Mouse (Mus musculus) fat pad, adult 2 months (tissue): Measurements from ENCODE around the gene Sec23a.
"Not testable (repeated sequence)": the region's sequence is repeated elsewhere in the genome, so short reads cannot be mapped to it uniquely, and the experiment has no call there.

ENCODE experiments used
- DNase-seq: peaks from one replicate; pipeline ENCODE4 v3.0.0-alpha.2; 2011; ENCODE audit warnings: low read depth, low spot score; ENCODE audit errors: extremely low read depth

Gene Sec23a

GRCm38 (mm10) chr12:58985766-58986165, 26.1 kb downstream of the Sec23a start:
- DNase-seq = no peak

GRCm38 (mm10) chr12:58981178-58981661, 30.6 kb downstream of the Sec23a start:
- DNase-seq = not testable (repeated sequence)

- no peak for DNase-seq
Measured at GRCm38 (mm10) chr12:58976966-58977365, 34.9 kb downstream of the Sec23a start.

GRCm38 (mm10) chr12:58964583-58964982, 47.2 kb downstream of the Sec23a start:
- no peak for DNase-seq

DNA sequence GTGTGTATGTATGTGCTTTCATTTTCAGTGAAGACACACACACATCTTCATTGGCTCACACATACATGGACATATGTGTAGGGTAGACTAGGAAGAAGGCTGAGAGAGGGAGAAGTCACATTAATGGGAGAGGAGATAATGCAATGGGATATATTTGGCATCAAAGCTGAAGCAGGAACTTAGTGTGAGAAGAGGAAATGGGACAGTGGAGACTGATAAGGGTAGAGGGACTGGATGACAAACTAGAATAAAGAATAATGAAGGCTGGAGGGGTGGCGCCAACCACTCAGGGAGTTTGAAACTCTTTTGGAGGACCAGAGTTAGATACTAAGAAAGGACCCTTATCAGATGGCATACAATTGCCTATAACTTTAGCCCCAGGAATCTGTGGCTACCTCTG, 51.0 kb downstream of the Sec23a start:
- DNase-seq = no peak

DNA sequence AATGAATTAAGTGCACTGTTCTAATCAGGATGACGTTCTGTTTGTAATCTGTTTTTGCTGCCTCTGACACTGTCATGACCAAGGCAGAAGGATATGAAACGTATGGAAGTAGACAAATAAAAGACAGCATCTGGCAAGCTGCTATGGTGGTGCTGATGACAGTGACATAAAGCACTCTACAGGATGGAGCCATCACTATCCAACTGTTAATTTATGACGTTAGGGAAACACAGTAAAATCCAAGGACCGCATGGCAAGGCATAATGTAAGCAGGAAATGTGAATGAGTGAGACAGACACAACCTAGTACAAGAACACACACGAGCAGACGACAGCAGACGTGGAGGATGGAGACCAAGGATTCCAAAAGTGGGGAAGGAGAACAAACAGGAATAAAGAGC, 55.2 kb downstream of the Sec23a start:
- DNase-seq = no peak

DNA sequence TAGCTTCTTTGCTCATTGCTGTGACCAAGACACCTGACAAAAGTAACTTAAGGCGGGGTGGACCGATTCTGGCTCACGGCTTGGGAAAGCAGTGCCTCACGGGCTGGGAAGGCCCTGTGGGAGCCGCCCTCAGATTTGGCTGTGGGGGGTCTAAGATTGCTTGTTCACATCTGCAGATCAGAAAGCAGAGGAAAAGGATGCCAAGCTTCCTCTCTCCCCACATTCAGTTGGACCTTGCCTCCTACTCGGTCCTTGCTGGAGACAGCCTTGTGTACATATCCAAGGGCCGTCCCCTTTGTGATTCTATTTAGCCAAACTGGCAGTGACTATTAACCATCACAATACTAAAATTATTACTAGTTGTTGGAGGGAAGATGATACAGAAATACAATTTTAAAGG, 55.7 kb downstream of the Sec23a start:
- no peak for DNase-seq

DNA sequence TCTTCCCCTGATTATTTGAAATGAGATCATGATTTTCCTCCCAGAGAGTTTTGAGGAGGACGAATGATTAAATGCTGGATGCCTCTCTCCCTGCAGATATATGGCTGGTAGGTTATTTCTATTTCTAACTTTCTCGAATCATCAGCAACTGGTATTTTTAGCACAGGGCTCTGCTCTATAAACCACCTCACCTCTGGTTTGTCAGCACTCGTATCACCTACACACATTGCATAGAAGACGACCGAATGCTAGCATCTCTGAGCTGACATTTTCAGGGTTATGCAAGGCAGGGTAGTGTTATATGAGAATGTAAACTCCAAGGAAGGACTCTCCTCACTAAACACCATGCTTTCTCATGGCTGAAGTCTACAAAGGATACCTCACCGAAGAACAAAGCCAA, 63.9 kb downstream of the Sec23a start:
- DNase-seq = no peak

DNA sequence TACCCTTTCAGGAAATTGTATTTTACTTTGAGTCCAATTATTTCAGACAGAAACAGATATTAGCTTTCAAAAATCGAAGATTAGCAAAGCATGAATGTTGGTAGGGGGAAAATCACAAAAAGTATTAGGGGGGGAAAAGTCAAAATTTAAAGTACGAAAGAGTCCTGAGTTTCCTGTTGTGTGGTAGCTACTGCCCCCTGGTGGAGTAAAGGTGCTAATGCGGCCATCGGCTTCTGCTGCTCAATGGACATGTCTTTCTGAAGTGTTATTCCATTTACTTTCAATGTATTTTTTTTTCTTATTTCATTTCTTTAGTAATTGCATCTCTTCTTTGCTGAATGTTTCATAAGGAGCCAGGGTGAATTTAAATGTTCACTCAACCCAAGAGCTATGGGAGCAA, 64.6 kb downstream of the Sec23a start:
- no peak for DNase-seq

- no peak for DNase-seq
Measured at GRCm38 (mm10) chr12:58942544-58942943, 69.3 kb downstream of the Sec23a start.

DNA sequence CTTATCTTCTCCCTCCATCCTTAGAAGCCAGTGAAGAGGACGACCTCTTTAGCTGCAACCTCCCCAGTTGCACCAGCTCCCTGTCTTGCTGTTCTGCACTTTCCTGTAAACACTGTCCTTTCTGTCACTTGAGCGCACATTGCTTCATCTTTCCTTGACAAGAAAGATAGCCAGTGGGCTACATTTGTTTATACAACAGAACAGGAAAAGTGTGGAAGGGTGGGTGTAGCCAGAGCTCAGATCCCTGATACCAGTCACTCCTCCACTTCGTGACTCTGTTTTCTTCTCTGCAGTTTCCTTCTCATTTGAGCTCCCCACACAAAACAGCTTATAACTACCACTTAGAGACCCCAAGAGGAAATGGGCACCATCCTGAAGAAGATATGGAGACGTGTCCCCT, 77.2 kb downstream of the Sec23a start:
- DNase-seq = no peak

GRCm38 (mm10) chr12:58924996-58925395, 86.8 kb downstream of the Sec23a start:
- DNase-seq = no peak

- no peak for DNase-seq
Measured at GRCm38 (mm10) chr12:58924025-58924424, 87.8 kb downstream of the Sec23a start.

GRCm38 (mm10) chr12:58920775-58921174, 91.0 kb downstream of the Sec23a start:
- no peak for DNase-seq

DNA sequence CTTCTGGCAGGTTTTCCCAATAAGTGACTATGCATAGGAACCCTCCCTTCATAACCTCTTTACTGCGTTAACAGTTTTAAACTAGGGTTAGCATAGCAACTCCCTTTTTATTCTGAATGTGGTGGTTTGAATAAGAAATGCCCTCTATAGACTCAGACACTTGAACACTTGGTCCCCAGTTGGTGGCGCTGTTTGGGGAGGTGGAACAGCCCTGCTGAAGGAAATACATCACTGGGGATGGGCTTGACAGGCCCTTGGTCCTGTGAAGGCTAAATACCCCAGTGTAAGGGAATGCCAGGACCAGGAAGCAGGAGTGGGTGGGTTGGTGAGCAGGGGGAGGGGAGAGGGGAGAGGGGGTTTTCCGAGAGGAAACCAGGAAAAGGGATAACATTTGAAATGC, 92.3 kb downstream of the Sec23a start:
- no peak for DNase-seq

DNA sequence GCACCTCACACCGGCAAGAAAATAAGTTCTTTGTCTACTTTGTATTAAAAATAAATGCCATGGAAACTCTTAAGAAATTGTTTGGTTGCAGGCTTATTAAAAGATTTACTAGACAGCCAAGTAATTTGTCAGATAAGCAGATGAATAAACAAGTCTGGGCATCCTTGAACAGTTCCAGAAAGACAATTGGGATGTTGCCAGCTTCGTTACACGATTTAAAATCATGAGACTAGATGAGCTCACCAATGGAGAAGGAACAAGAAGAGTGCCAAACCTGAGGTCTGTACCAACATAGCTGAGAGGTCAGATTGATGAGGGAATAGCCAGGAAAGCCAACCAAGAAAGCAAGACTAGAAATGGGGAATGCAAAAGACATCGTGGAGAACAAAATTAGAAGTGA, 102.0 kb downstream of the Sec23a start:
- DNase-seq = no peak
